Mouse (Mus musculus): ENCODE data around the gene Gm21887.
"Not testable (repeated sequence)": the region's sequence is repeated elsewhere in the genome, so short reads cannot be mapped to it uniquely, and the experiment has no call there.

Gene Gm21887

DNA sequence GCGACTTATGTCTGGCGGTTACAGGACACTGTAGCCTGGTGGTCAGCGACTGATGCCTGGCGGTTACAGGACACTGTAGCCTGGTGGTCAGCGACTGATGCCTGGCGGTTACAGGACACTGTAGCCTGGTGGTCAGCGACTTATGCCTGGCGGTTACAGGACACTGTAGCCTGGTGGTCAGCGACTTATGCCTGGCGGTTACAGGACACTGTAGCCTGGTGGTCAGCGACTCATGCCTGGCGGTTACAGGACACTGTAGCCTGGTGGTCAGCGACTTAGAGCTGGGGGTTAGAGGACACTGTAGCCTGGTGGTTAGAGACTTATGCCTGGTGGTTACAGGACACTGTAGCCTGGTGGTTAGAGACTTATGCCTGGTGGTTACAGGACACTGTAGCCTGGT is 4.0 kb downstream of the Gm21887 start:
- DNase-seq (ENCODE audit: low read depth), result not testable (repeated sequence)

- DNase-seq (ENCODE audit: low read depth), result not testable (repeated sequence)
Observed at GRCm38 (mm10) chrX:170014038-170014437, 4.6 kb downstream of the Gm21887 start.

GRCm38 (mm10) chrX:170015883-170016282 is 6.4 kb downstream of the Gm21887 start:
- not testable (repeated sequence) for DNase-seq (ENCODE audit: low read depth)

- not testable (repeated sequence) for DNase-seq (ENCODE audit: low read depth)
Observed at GRCm38 (mm10) chrX:170017333-170018245, 8.1 kb downstream of the Gm21887 start.

DNA sequence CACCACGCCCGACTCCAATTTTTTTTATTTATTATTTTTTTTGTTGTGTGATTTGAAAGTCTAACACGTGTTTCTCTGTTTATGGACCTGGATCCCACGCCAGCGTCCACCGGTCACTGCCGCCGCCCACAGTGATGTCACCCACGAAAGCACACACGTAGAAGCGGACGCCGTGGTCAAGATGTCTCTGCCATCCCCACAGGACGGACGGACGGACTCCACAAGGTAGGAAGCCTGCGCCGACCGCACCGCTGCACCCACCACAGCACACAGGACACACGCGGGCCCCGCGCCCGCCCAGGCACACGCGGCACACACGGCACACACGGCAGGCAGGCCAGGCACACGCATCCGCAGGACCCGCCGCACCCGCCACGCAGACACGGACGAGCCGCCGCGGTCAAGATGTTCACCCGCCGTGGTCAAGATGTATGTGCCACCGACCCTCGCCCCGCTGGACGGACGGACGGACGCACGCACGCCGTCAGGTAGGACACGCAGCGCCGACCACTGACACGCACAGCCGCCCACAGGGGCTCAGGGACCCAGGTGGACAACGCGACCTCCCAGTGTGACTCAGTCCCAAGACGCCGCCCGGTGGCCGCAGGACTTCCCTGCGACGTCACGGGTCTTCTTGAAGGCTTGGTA is 9.2 kb downstream of the Gm21887 start:
- DNase-seq (ENCODE audit: low read depth), result not testable (repeated sequence)

GRCm38 (mm10) chrX:170019219-170019953 is 9.9 kb downstream of the Gm21887 start:
- DNase-seq (ENCODE audit: low read depth), result not testable (repeated sequence)

DNA sequence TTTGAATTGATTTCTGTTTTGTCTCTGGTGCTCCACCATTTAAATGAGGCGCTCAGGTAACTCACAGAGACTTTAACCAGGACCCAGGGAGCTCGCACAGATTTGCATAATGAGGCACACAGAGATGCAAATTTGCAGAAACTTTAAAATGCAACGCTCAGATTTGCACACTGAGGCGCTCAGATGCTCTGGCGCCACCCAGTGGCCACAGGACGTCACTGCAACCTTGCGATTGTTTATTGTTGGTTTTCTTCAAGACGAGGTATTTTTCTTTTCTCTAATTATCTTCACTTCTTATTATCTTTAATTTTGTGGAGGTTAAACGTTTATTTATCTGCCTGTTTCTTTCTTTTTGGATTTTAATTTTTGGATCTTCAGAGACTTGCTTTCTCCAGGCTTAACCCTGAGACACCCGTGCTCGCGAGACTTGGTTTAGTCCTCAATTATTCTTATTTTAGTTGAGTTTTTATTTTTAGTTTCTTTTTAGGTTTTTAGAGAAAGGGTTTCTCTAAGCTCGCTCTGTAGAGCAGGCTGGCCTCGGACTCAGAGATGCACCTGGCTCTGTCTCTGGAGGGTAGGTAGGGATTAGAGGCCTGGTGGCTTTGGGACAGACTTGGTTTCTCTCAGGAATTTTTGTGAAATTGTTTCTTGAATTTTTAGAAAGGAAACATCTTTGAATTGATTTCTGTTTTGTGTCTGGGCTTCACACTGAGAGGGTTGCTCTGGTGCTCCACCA is 10.7 kb downstream of the Gm21887 start:
- DNase-seq (ENCODE audit: low read depth), result not testable (repeated sequence)

DNA sequence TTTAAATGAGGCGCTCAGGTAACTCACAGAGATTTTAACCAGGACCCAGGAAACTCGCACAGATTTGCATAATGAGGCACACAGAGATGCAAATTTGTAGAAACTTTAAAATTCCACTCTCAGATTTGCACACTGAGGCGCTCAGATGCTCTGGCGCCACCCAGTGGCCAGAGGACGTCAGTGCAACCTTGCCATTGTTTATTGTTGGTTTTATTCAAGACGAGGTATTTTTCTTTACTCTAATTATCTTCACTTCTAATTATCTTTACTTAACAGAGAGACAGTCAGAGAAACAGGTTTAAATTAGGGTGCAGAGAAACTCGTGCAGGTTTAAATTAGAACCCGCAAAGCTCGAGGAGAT is 11.2 kb downstream of the Gm21887 start:
- DNase-seq (ENCODE audit: low read depth), result not testable (repeated sequence)

DNA sequence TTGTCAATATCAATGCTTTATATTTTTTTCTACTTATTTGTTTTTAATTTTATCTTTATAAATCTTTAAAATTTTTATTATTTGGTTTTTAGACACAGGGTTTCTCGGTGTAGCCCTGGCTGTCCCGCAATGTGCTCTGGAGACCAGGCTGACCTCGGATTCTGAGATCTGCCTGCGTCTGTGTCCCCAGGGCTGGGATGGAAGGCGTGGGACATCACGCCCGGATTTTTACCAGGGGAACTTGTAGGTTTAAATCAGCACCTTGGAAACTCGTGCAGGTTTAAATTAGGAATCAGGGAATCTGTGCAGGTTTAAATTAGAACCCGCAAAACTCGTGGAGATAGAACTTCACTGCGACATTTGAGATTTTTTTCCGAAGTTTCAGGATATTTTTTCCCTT is 11.7 kb downstream of the Gm21887 start:
- DNase-seq (ENCODE audit: low read depth), result not testable (repeated sequence)

GRCm38 (mm10) chrX:170021750-170022461 is 12.4 kb downstream of the Gm21887 start:
- DNase-seq (ENCODE audit: low read depth), result not testable (repeated sequence)
